Mouse (Mus musculus) lung, postnatal 4 days (tissue): ENCODE results near the gene Srp9.
"Not testable (repeated sequence)": the region's sequence is repeated elsewhere in the genome, so short reads cannot be mapped to it uniquely, and the experiment has no call there.

Experiments used
- DNase-seq, 2 experiments: peaks; one replicate each; pipeline ENCODE4 v3.0.0; 2021

The Srp9 gene

DNA sequence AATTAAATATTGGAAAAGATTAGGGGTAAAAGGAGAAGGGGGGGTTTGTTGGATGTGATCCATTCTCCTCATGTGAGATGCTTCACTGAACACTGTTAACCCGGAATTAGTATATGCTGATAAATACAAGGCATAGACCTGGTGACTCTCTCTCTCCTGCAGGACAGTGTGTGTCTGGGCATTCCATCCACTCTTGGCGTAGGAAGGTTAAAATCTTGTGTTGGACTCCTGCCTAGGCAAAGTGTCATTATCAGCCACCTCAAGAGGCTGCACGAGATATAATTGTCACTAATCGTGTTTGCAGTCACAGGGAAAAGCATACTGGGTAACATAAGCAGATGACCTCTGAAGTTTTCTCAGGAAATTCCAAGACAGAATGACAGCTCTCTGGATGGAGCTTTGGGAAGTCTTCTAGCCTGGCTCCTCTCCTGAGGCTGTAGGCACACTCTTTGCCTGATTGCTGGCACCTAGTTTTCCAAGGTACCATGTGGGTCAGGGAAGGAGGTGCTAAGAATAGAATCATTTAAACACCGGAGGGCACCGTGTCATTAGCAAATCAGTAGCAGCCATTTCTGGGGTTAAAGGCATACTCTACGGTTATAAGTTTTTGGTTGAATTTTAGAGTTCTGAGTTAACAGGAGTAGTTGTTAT lies 24.5 kb downstream of the Srp9 start:
- no peak for DNase-seq

GRCm38 (mm10) chr1:182149966-182150365 lies 25.4 kb downstream of the Srp9 start:
- no peak for DNase-seq

DNA sequence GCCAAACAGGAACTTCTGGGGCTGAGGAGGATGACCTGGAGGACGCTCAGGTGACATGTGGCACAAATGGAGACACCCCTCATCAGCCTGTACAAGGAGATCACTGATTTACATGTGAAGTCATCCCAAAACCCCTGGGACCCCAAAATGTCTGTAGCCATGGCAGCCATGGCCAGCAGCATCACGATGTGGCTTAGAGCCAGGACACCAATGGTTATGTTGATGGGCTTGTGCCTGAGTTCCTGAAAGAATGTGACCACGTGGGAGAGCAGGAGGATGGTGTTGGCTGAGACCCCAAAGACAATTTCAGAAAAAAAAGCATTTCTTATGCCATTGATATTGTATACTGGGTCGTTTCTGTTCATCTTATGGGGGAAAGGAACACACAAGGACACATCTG lies 33.2 kb downstream of the Srp9 start:
- no peak for DNase-seq

GRCm38 (mm10) chr1:182159575-182159974 lies 35.0 kb downstream of the Srp9 start:
- DNase-seq: no peak

DNA sequence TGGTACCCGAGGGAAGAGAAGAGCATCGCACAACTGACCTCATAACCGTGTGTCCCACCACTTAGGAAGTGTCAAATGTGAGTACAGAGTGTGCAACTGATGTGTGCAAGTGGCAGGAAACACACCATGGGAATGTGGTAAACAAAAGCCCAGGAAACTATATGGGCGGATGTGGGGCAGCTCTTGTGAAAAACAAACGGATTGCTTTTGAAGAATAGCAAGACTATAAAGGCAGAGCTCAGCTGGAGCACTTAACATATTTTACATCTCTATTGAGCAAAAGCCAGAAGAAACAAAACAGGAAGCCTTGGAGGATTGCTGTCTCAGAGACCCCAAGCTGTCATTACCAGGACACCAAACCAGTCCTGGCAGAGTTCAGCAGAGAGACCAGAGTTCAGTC lies 38.4 kb downstream of the Srp9 start:
- DNase-seq: no peak

- DNase-seq: no peak
These were observed 39.8 kb downstream of the Srp9 start, which contains the start of gene Vmn1r1 for GRCm38 (mm10) chr1:182164386-182164785. Vmn1r1 (minus strand) TSS chr1:182164486.

DNA sequence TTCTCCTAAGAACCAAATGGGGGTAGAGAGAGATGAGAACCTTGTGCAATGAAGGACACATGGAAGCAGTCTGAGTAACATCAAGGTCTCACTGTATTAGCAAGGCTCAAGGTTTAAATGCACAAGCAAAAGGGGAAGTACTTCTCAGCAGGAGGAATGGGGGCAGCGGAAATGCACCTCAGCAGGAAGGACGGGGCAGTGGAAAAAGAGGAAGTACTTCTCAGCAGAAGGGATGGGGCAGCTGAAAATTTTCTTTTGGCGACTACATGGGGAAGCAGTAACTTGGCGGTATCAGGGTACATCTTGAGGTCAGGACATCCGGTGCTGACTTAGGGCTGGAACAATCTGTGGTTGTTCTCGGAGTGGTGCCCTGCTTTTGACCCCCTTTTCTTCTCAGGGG lies 45.7 kb downstream of the Srp9 start:
- not testable (repeated sequence) for DNase-seq

DNA sequence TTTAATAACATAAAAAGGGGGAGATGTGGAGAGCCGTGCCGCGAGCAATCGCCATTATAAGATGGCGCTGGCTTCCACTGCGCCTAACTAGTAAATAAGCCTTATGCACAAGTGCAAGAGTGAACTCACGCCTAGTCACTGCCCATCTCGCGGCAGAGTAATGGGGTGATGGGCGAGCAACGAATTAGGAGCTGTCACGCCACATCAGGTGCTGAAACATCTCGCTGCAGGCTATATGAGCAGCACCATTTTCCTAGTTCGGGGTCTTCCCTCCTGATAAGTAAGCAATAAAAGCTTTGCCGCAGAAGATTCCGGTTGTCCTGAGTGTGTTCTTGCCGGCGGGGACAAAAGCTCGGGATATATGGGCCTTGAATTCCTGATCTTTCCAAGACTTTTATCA lies 52.4 kb downstream of the Srp9 start:
- not testable (repeated sequence) for DNase-seq

DNA sequence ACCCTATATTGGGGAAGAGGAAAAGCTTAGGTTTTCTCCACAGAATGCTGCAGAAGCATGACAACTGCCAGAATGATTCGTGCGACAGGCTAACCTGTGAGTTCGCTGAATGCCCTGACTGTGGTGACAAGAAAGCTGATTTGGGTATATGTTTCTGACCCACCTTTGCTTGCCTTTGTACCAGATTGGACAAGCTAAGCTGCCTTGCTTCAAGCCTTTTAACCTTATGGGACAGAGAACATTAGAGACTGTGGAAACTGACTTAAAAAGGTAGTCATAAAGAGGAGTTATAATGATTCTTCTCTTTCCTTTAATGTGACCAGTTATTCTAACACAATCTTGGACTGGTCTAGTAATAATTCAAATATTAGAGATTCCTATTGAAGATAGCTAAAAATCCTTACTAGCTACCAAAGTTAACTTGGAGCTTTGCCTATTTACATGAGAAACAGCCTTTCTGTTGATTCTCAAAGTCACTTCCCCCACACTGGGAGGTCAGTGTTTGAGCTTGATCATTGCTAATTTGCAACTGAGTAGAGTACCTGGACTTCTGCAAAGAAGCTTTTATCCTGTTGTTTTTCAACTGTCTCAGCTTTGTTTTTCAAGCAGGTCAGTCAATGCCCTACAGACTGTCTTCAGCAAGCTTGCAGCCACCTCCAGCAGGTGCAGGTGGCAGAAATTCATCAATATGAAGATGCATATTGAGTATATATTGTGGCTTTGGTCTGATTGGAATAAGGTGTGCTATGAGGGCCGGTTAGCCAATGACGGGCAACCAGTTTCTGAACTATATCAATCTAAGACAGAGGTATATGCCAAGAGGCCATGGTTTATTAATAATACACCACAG lies 57.1 kb downstream of the Srp9 start:
- no peak for DNase-seq
